Mouse (Mus musculus) cerebellum, adult 18-20 months (tissue): ENCODE data around the gene Sapcd1.

ENCODE experiments used
- DNase-seq, 2 experiments: peaks; one replicate each; pipeline ENCODE4 v3.0.0; 2021

Sapcd1 gene

GRCm38 (mm10) chr17:35027277-35028068, at the start of gene Sapcd1:
Gene Sapcd1 (minus strand): TSS chr17:35028016.
- peak in 1 of 2 experiments; percentile 42 for DNase-seq

- DNase-seq: peak in 1 of 2 experiments; percentile 29
These were observed 49.5 kb upstream of the Sapcd1 start for GRCm38 (mm10) chr17:35077285-35077684.

GRCm38 (mm10) chr17:35076507-35077176, 48.8 kb upstream of the Sapcd1 start, which contains the start of gene Ly6g6e:
Gene Ly6g6e (plus strand): TSS chr17:35076902.
- no peak for DNase-seq

GRCm38 (mm10) chr17:35074097-35074496, 46.3 kb upstream of the Sapcd1 start:
- DNase-seq: peak; percentile 84 to 88

GRCm38 (mm10) chr17:35071454-35071853, 43.6 kb upstream of the Sapcd1 start:
- peak in 1 of 2 experiments; percentile 42 for DNase-seq

GRCm38 (mm10) chr17:35070556-35071229, 42.9 kb upstream of the Sapcd1 start:
- DNase-seq: peak; percentile 84 to 95

GRCm38 (mm10) chr17:35068213-35068914, 40.5 kb upstream of the Sapcd1 start:
- DNase-seq: peak; percentile 38 to 48

- DNase-seq: no peak
These were observed 38.3 kb upstream of the Sapcd1 start, which contains the start of gene Mpig6b for GRCm38 (mm10) chr17:35066084-35066483. Gene Mpig6b (minus strand): TSS chr17:35066184.

GRCm38 (mm10) chr17:35064951-35065947, 37.4 kb upstream of the Sapcd1 start, which contains the start of gene Ly6g6c:
Gene Ly6g6c (plus strand): TSS chr17:35065388.
- peak; percentile 70 to 77 for DNase-seq

- peak; percentile 67 to 69 for DNase-seq
These were observed 36.6 kb upstream of the Sapcd1 start for GRCm38 (mm10) chr17:35064378-35064877.

GRCm38 (mm10) chr17:35063466-35063865, 35.6 kb upstream of the Sapcd1 start:
- DNase-seq: peak; percentile 45 to 48

GRCm38 (mm10) chr17:35061299-35061698, 33.5 kb upstream of the Sapcd1 start:
- DNase-seq: no peak

- DNase-seq: peak in 1 of 2 experiments; percentile 33
These were observed 33.0 kb upstream of the Sapcd1 start for GRCm38 (mm10) chr17:35060737-35061297.

GRCm38 (mm10) chr17:35060071-35060470, 32.3 kb upstream of the Sapcd1 start:
- no peak for DNase-seq

GRCm38 (mm10) chr17:35058911-35059892, 31.4 kb upstream of the Sapcd1 start, which contains the start of gene Ddah2:
Gene Ddah2 (plus strand): TSS chr17:35059035.
- peak; percentile 82 to 84 for DNase-seq

GRCm38 (mm10) chr17:35058316-35058715, 30.5 kb upstream of the Sapcd1 start:
- peak in 1 of 2 experiments; percentile 16 for DNase-seq

- no peak for DNase-seq
These were observed 29.3 kb upstream of the Sapcd1 start for GRCm38 (mm10) chr17:35057090-35057489.

GRCm38 (mm10) chr17:35055691-35056495, 28.1 kb upstream of the Sapcd1 start:
- DNase-seq: no peak
